Mouse (Mus musculus) naive thymus-derived CD4-positive, alpha-beta T cell, adult 2 months (primary cell): ENCODE measurements at regions not wholly inside any gene's neighbourhood (a gene's known extent, or its start where the extent isn't known, plus 50 kb on each side); places are given as distances from the start of the nearest gene placed in this dataset.

ENCODE experiments used
- DNase-seq: peaks from one replicate; pipeline ENCODE4 v3.0.0-alpha.2; 2011; ENCODE audit warnings: low read depth

GRCm38 (mm10) chr13:52015066-52015465, 168.6 kb downstream of the Gadd45g start:
- no peak for DNase-seq

GRCm38 (mm10) chr13:52015496-52015895, 169.0 kb downstream of the Gadd45g start:
- DNase-seq: no peak

- no peak for DNase-seq
Observed at GRCm38 (mm10) chr13:52017598-52018190, 171.2 kb downstream of the Gadd45g start.

- no peak for DNase-seq
Observed at GRCm38 (mm10) chr13:52019647-52020046, 173.2 kb downstream of the Gadd45g start.

- DNase-seq: no peak
Observed at GRCm38 (mm10) chr13:52021150-52021549, 174.7 kb downstream of the Gadd45g start.

GRCm38 (mm10) chr13:52021828-52022227, 175.3 kb downstream of the Gadd45g start:
- no peak for DNase-seq

- no peak for DNase-seq
Observed at GRCm38 (mm10) chr13:52022529-52022928, 176.1 kb downstream of the Gadd45g start.

- no peak for DNase-seq
Observed at GRCm38 (mm10) chr13:52024349-52024748, 177.9 kb downstream of the Gadd45g start.

GRCm38 (mm10) chr13:52024832-52025481, 178.5 kb downstream of the Gadd45g start:
- peak; percentile 33 for DNase-seq

- DNase-seq: no peak
Observed at GRCm38 (mm10) chr13:52025482-52025848, 179.0 kb downstream of the Gadd45g start.

- peak; percentile 81 for DNase-seq
Observed at GRCm38 (mm10) chr13:52026291-52026690, 179.8 kb downstream of the Gadd45g start.

GRCm38 (mm10) chr13:52029868-52030422, 183.5 kb downstream of the Gadd45g start:
- DNase-seq: no peak

GRCm38 (mm10) chr13:52031465-52031864, 185.0 kb downstream of the Gadd45g start:
- no peak for DNase-seq

GRCm38 (mm10) chr13:52035731-52036130, 189.3 kb downstream of the Gadd45g start:
- peak; percentile 39 for DNase-seq

- peak; percentile 22 for DNase-seq
Observed at GRCm38 (mm10) chr13:52036351-52036750, 189.9 kb downstream of the Gadd45g start.

- no peak for DNase-seq
Observed at GRCm38 (mm10) chr13:52037218-52037617, 190.7 kb downstream of the Gadd45g start.

- DNase-seq: no peak
Observed at GRCm38 (mm10) chr13:52041467-52042421, 195.3 kb downstream of the Gadd45g start.

- DNase-seq: no peak
Observed at GRCm38 (mm10) chr13:52042867-52043266, 196.4 kb downstream of the Gadd45g start.

- no peak for DNase-seq
Observed at GRCm38 (mm10) chr13:52043916-52044315, 197.4 kb downstream of the Gadd45g start.

GRCm38 (mm10) chr13:52045349-52045748, 198.9 kb downstream of the Gadd45g start:
- no peak for DNase-seq

- no peak for DNase-seq
Observed at GRCm38 (mm10) chr13:52046020-52046419, 199.5 kb downstream of the Gadd45g start.

- no peak for DNase-seq
Observed at GRCm38 (mm10) chr13:52046700-52047099, 200.2 kb downstream of the Gadd45g start.
